Mouse (Mus musculus) layer of hippocampus, adult 2 months (tissue): ENCODE results near the gene Asic3. TPM values are rescaled to one million over a fixed set of nuclear protein-coding genes. Genes with fewer than 3 reads are reported as not detected.

ENCODE experiments used
- DNase-seq, 2 experiments: peaks; one replicate each; pipeline ENCODE4 v3.0.0; 2022; ENCODE audit warnings: low spot score in 2 of 2
- H3K27ac ChIP-seq: fragments of 200-600 bp; 2 replicates; pipeline ENCODE4 v1.8.1; 2022
- H3K4me3 ChIP-seq: fragments of 200-600 bp; 2 replicates; pipeline ENCODE4 v1.8.1; 2022; ENCODE audit warnings: mild to moderate bottlenecking
- CTCF ChIP-seq: fragments of 200-600 bp; conservative IDR thresholded peaks from 2 replicates; pipeline ENCODE4 v1.8.1; 2022; ENCODE audit warnings: antibody characterized with exemption, mild to moderate bottlenecking, moderate library complexity
- total RNA-seq, 2 experiments: library from RNA; stranded (reverse); gene quantifications; 2 replicates each; pipeline ENCODE4 v1.2.3; 2021

Gene Asic3
- total RNA-seq, 2 experiments from 2014 or later: 0.20 to 0.39 TPM

DNA sequence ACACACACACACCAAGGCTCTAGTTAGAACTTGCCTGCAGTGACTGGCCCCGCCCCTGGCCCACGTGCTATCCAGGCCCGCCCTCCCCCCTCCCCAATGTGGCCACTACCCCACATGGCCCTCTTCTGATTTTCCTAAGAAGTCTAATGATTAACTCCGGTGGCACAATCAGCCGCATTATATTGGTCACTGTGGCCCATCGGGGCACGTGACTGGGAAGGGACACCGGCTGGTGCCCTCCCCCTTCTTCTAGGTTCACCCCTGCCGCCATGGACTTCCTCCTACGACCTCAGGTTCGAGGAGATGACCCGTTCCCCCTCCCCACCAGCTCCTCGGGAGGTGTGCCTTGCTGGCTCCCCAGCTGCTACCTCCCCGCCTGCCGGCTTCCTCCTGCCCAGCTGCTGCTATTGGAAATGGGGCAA lies 14.8 kb downstream of the Asic3 start:
- DNase-seq: no peak
- no peak for TF ChIP-seq CTCF
- Histone ChIP-seq H3K4me3 (no peak overlapping the region), H3K27ac (no peak overlapping the region)

DNA sequence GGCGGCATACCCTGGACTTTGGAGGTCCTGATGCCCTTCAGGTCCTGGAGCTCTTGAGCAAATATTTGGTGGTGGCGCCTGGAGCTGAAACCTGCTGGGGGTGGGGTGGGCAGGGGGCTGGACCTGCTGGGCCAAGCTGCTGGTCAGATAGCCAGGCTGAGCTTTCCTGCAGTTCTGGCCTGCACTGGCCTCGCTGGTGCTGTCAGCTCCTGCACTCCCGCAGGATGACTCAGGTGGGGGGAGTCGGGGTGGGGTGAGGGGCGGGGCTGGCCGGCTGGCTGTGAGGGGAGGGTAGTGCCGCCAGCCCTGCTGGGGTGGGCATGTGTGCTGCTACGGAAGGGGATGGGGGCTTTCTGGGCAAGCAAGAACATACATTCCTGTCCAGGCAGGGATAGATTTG lies 15.4 kb downstream of the Asic3 start:
- H3K27ac ChIP-seq: no peak overlapping the region
- TF ChIP-seq CTCF: no peak
- no peak overlapping the region for H3K4me3 ChIP-seq
- DNase-seq: no peak

DNA sequence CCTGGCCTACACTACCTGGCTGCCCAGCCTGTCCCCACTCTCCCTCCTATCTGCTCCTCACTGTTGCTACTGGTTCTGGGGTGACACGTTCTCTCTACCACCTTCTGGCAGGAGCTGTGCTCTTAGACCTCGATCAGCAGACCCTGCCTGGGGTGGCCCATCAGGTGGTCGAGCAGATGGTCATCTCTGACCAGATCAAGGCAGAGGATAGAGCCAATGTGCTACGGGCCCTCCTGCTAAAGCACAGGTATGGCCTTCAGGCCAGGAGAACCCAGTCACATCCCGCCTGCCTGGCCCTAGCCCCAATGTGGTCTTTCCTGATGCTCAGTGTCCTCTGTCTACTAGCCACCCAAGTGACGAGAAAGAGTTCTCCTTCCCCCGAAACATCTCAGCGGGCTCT lies 20.8 kb downstream of the Asic3 start:
- Histone ChIP-seq H3K27ac (no peak overlapping the region), H3K4me3 (no peak overlapping the region)
- no peak for TF ChIP-seq CTCF
- no peak for DNase-seq

DNA sequence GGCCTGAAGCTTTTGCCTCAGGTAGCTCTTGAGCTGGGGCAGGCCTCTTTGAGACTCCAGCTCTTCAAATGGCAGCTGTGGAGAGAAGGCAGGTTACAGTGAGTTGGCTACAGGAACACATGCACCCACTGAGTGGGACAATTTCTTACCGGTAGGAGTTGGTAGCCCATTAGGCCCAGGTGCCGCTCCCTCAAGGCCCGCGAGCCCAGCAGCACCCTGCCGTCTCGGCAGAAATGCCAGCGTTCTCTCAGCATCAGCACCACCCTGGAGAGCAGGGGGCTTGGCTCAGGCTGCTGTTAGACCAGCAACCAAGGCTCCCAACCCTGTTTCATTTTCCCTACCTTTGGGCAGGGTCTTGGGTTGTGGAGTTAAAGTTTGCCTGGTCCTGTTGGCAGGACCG lies 28.0 kb downstream of the Asic3 start:
- H3K4me3 ChIP-seq: no peak overlapping the region
- no peak for TF ChIP-seq CTCF

DNA sequence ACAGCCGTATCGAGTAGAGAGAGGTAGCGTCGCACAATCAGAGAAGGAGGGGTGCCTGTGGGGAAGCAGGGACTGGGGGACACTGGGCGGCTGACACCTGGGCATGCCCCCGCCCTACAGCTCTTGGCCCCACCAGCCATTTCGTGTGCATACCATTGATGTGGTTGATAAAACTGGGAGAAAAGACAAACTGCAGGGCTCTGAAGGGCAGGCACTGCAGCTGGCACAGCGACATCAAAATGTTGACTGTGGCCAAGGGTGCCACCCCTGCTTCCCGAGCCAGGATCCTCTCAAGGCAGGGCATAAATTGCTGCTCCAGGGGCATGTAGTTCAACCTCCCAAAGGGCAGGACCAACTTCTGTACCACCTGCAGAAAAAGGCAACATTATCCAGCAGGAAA lies 28.8 kb downstream of the Asic3 start:
- Histone ChIP-seq H3K27ac (no peak overlapping the region), H3K4me3 (no peak overlapping the region)
- no peak for TF ChIP-seq CTCF
- no peak for DNase-seq

More for the DNA sequence above, 28.0 kb downstream of the Asic3 start:
- no peak overlapping the region for H3K27ac ChIP-seq
- no peak for DNase-seq

DNA sequence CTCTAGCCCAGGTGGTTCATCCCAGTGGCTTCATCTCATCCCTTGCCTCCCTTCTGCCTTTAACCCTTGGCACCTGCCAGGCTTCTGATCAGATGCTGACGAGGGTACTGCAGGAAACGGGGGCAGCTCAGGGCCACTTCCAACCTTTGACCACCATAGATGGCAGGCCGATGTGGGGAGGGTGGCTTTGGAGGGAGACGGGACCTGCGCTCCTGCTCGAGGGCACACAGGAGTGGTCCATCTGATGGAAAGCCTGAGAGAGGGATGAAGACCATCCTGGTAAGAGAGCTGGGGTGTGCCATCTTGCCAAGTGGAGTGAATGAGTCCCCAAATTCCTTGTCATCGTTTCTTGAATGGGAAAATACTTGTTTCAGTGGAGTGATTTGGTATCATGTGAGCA lies 30.0 kb downstream of the Asic3 start:
- no peak for DNase-seq
- Histone ChIP-seq H3K4me3 (no peak overlapping the region), H3K27ac (no peak overlapping the region)
- TF ChIP-seq CTCF: no peak

DNA sequence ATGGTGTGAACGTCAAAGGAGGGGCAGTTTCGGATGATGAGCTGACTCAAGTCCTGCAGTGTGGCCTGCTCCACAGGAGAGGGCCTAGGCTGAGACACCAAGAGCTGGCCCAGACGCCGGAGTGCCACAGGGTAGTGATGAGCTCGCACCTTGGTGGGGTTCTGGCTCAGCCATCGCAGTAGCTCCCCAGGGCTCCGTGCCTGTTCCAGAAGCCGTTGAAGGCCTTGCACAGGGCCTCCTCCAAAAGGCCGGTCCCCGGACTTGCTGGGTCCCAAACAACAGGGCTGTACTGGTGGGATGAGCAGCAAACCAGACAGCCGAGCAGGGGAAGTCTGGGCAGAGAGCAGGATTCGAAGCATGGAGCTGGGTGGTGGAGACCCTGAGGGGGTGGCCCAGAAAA lies 30.7 kb downstream of the Asic3 start:
- no peak for TF ChIP-seq CTCF
- no peak for DNase-seq
- H3K27ac ChIP-seq: peak overlapping the region; percentile 97
- peak overlapping the region; percentile 77 for H3K4me3 ChIP-seq

DNA sequence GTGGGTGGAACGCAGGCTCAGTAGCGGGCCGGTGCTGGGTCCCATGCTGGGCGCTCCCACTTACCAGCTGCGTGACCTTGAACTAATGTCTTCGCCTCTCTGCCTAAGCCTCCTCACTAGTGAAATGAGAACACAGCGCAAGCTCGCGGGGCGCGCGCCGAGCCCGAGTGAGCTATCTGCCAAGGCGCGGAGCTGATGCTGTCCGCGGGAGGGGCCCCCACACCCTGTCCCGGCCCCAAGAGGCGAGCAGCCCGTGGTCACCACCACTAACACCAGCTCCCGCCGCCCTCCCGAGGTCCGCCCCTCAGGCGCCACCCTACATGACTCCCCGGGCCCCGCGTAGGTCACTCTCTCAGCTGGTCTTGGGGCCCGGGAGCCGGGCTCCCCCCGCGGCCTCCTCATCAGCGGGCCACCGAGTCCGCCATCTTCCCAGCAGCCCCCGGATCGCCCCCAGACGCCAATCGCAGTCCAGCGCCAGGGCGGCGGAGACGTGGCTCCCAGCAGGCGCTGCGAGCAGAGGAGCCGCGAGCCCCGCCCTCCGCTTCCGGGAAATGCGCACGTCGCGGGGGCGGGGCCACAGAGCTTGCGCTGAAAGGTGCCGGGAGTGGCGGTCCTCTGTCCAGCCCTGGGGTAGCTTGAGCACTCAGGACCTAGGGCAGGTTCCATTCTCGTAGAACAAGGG lies 31.7 kb downstream of the Asic3 start, which contains the start of gene Fastk:
TSS of gene Fastk (minus strand) at position 542 of the 682 bp plus-strand sequence.
- no peak for TF ChIP-seq CTCF
- H3K4me3 ChIP-seq: peak within 1 kb of the TSS; percentile 77
- DNase-seq: peak; percentile 95
- peak within 1 kb of the TSS; percentile 97 for H3K27ac ChIP-seq

DNA sequence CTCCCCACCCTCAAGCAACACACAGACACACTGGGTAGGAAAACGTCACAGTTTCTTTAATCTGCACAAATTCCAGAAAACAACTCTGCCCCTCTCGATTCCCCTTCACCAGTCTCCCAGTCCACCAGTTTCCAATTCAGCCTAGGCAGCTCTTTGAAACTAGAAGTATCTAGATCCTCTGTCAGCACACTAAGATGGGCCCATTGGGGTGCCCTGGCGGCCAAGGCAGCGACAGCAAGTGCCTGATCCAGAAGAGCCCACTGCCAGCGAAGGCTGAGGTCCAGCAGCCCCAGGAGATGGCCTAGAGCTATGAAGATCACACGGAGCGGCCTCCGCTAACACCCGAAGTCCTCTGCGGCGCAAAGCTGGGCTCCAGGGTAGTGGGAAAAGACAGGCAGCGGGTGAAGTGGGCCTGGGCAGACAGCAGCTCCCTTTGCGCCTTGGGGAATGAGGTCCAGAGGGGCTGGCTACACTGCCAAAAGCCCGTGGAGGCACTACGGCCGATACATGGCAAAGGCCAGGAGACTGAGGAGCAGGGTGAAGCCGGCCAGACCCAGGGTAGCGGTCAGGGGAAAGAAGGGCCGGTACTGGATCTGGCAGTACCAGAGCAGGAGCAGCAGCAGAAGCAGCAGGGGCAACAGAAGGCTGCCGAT lies 32.4 kb downstream of the Asic3 start:
- peak; percentile 51 for TF ChIP-seq CTCF
- no peak for DNase-seq
- H3K27ac ChIP-seq: peak overlapping the region; percentile 97
- H3K4me3 ChIP-seq: peak overlapping the region; percentile 77

DNA sequence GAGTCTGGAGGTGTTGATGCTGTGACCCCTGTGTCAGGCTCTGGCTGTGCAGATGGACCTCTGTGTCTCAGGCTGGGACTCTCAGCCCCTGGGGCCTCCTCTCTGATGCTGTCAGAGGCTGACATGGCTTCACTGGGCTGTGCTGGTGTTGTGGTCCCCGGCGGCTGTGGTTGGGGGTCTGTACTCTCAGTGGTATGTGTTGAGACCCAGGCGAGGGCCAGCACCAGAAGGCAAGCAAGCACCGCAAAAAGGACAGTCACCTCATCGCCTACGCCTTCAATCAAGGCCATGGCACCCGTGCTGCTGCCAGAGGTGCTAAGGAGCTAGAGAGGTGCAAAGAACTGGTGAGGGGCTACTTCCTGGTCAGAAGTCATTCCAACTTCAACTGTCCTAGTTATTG lies 33.4 kb downstream of the Asic3 start:
- TF ChIP-seq CTCF: no peak
- DNase-seq: no peak
- no peak overlapping the region for H3K27ac ChIP-seq
- no peak overlapping the region for H3K4me3 ChIP-seq

DNA sequence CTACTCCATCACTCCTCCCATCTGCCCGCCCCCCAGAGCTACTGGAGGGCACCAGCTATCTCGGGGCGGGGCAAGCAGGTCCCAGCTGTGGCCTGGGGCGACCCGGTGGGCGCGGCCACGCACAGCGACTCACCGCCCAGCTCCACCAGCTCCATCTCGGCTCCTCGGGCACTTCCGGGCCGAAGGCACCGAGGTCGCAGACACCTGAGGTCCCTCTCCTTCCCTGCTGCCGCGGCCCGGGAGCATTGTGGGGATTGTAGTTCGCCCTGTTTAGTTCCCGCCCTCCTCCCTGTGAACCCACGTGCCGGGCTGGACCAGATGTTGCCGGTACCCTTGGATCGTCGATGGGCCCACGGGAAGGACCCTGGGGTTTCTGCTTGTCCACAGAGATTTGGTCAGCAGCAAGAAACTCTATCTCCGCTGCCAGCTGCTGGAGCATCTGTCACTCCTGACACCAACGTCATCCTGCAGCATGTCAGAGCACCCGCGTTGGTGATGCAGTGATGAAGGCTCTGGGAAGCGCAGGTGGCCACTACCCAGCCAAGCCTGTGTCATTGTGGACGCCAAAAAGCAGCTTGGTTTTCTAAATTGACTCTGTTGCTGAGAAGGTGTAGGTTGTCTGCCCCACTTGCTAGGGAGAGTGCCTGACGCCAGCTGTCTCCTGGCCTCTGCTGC lies 34.6 kb downstream of the Asic3 start, which contains the start of gene Tmub1:
TSS of gene Tmub1 (minus strand) at position 231 of the 675 bp plus-strand sequence.
- TF ChIP-seq CTCF: no peak
- Histone ChIP-seq H3K27ac (peak within 1 kb of the TSS; percentile 94), H3K4me3 (peak within 1 kb of the TSS; percentile 93)
- DNase-seq: peak; percentile 79 to 85

DNA sequence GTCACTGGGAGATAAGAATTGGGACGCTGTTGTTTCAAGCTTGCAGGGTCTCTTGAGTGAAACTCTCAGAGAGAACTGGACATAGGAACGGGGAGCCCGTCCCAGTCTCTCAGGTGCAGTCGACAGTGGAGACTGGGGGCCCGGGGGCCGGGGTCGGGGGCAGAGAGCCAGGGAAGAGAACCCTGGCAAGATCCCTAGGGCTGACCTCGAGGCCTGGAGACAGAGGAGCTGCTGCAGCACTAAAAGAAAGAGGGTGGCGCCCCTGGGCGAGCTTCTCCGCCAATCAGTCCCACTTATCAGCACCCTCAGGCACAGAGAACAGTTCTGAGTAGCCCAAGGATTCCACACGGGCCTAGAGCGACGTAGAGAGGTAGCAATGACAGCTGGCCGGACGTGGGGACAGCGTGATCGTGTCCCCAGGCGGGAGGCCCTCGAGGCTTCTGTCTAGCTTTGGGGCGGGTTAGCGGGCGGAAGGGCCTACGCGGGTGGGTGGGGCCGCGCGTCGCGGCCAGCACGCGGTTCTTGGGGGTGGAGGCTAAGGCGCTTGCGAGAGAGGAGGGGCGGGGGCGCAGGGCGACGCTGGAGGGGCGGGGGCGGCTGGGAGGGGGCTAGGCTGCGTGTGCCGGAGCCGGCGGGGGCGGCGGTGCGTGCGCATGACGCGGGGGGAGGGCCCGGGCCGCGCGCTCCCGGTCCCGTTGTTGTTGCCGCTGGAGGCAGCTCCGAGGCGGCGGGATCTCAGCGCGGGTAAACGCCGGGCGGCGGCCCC lies 38.3 kb downstream of the Asic3 start:
- DNase-seq: peak; percentile 80 to 88

More for the DNA sequence above, 38.3 kb downstream of the Asic3 start:
- Histone ChIP-seq H3K4me3 (peak overlapping the region; percentile 91), H3K27ac (peak overlapping the region; percentile 96)
- no peak; the same call in 1 of the 2 replicates for TF ChIP-seq CTCF
